Mouse (Mus musculus) E14TG2a.4 (cell line): Measurements from ENCODE around the gene Gtdc1.

Experiments
- H3K27me3 ChIP-seq: 2 replicates; pipeline ENCODE4 v1.6.1; 2014; ENCODE audit warnings: low read length, control low read depth; ENCODE audit not compliant: insufficient read depth
- H3K36me3 ChIP-seq: 2 replicates; pipeline ENCODE4 v1.6.1; 2014; ENCODE audit warnings: low read length, control low read depth; ENCODE audit not compliant: insufficient read depth
- H3K4me1 ChIP-seq: replicated peaks from 2 replicates; pipeline ENCODE4 v1.6.1; 2014; ENCODE audit warnings: low read depth, low read length, control low read depth
- H3K4me3 ChIP-seq: replicated peaks from 2 replicates; pipeline ENCODE4 v1.5.1; 2014; ENCODE audit warnings: mild to moderate bottlenecking, low read length
- H3K9me3 ChIP-seq: 2 replicates; pipeline ENCODE4 v1.6.1; 2014; ENCODE audit warnings: low read length, control low read depth
- CTCF ChIP-seq: conservative IDR thresholded peaks from 2 replicates; pipeline ENCODE4 v1.5.1; 2014; ENCODE audit warnings: low read length
- NANOG ChIP-seq: IDR thresholded peaks from 2 replicates; pipeline ENCODE4 v1.6.1; 2014; ENCODE audit warnings: borderline replicate concordance, low read length, mixed read lengths
- POU5F1 ChIP-seq: IDR thresholded peaks from 2 replicates; pipeline ENCODE4 v1.6.1; 2014; ENCODE audit warnings: low read length, borderline replicate concordance

Gtdc1 gene

DNA sequence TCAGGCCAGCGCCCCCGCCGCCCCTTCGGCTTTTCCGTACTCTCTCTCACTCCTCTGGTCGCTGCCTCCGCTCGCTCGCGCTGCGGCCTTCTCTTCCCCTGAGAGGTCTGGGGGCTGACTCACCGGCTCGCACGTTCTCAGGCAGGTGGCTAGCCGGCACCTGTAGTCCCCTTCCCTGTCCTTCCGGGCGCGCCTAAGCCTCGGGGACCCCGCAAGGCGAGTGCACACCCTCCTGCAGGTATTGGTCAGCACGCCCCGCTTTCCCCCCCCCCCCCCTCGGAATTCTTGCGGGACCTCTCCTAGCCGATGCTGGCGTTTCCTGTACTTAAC is at the start of gene Gtdc1:
TSS of gene Gtdc1 (minus strand) at position 176 of the 330 bp plus-strand sequence.
- Histone ChIP-seq H3K36me3 (no peaks in the 10 kb centered on the region), H3K4me1 (peaks cover 15% of the 10 kb centered on the region; the same call in 1 of the 2 replicates), H3K9me3 (no peaks in the 10 kb centered on the region), H3K4me3 (peak within 1 kb of the TSS; percentile 88), H3K27me3 (no peaks in the 10 kb centered on the region)
- TF ChIP-seq NANOG = no peak
- no peak for TF ChIP-seq POU5F1
- TF ChIP-seq CTCF = no peak

DNA sequence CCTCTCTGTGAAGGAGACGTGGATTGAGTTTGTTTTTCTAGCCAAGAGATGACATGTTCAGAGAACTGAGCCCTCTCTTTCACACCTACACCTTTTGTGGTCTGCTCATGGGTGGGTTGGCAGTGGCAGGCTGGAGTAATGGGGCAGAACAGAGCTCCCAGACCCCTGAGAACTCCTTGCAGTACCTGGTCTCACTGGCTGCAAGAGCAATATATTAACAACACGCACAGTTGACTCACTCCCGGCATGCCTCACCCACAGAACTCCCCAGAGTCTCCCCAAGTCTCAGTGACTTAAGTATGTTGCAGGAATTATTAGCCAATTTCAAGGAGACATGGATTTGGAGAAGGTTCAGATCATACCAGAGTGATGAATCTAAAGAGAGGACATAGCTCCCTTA is 49.6 kb upstream of the Gtdc1 start:
- Histone ChIP-seq H3K27me3 (peaks cover 39% of the 10 kb centered on the region), H3K4me1 (peaks cover 14% of the 10 kb centered on the region), H3K4me3 (no peak overlapping the region), H3K36me3 (no peaks in the 10 kb centered on the region), H3K9me3 (no peaks in the 10 kb centered on the region)
- no peak for TF ChIP-seq NANOG
- TF ChIP-seq CTCF = no peak
- no peak for TF ChIP-seq POU5F1

DNA sequence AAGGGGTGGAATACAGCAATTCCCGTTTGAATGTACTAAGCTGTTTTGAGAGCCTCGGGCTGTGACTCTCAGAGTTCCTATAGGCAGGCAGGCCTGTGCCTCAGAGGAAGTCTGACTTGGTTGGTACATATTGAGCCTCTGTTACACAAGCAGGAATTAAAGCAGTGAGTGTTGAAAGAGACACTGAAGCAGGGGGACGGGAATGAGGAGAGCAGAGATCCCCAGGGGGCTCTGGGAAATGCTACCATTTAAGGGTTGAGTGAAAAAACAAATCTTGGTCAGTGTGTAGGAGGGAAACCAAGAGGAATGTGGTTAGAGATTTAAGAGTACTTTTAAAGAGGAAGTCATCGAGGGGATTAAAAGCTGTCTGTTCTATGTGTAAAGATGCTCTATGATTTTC is 49.0 kb upstream of the Gtdc1 start:
- no peak for TF ChIP-seq CTCF
- TF ChIP-seq POU5F1 = no peak
- TF ChIP-seq NANOG = no peak
- Histone ChIP-seq H3K27me3 (peaks cover 37% of the 10 kb centered on the region), H3K4me1 (peaks cover 16% of the 10 kb centered on the region), H3K36me3 (no peaks in the 10 kb centered on the region), H3K9me3 (no peaks in the 10 kb centered on the region), H3K4me3 (no peak overlapping the region)

DNA sequence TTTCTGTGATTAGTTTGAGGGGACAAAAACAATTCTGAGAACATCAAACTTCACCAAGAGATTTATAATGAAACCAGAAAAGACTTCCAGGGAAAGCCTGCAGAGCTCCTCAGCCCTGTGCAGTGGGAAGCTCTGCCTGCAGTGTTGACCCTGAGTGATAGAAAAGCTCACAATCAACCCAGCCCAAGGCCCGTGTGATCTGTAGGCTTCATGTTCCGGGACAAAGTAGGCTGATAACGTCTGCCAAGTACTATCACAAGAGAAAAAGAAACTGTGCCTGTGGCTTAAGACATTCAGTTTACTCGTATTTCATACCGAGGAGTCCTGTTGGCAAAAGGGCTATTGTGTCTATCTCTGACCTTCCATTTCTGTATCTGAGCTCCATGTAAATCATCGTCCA is 46.4 kb upstream of the Gtdc1 start:
- no peak for TF ChIP-seq POU5F1
- TF ChIP-seq CTCF = no peak
- TF ChIP-seq NANOG = no peak
- Histone ChIP-seq H3K4me1 (peaks cover 17% of the 10 kb centered on the region), H3K27me3 (peaks cover 16% of the 10 kb centered on the region), H3K4me3 (no peak overlapping the region), H3K9me3 (no peaks in the 10 kb centered on the region), H3K36me3 (no peaks in the 10 kb centered on the region)

DNA sequence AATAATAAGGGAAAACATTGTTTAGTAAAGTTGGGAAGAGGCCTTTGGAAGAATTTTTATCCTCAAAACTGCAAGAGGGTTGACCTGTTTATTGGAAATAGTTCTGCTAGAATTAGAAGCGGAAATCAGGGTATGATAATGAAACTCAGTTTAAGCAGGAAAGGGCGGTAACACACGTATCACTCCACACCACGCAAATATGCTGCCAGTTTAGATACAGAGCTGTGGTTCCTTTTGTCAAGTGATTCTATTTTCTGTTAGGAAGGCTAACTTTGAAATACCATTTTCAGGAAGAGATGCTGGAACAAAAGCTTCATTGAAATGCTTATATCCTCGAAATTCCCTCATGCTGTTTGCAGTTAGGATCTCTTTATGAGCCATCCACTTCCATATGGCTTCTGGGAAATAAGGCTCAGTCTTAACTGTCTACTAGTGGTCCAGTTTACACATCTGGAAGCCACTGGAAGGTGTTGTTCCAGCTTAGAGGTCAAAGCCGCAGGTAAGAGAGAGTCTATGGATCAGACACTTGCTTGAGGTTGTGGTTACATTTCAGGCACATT is 42.7 kb upstream of the Gtdc1 start:
- Histone ChIP-seq H3K27me3 (0 out of 2 replicates have a peak, but pooled peaks cover 5% of the 10 kb centered on the region), H3K36me3 (no peaks in the 10 kb centered on the region), H3K9me3 (no peaks in the 10 kb centered on the region), H3K4me1 (peaks cover 17% of the 10 kb centered on the region), H3K4me3 (no peak overlapping the region)
- TF ChIP-seq NANOG (peak; percentile 73; the same call in 1 of the 2 replicates), POU5F1 (no peak)

DNA sequence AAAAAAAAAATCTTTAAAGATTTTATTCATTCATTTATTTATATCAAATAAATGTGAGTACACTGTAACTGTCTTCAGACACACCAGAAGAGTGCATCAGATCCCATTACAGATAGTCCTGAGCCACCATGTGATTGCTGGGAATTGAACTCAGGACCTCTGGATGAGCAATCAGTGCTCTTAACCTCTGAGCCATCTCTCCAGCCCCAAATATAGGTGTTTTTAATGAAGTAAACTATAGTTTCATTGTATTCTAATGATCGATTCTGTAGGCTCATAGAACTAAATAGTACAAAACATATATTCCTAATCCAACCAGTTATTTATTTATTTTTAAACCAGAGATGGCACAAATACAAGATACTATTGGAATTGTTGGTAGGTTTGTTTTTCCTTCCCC is 42.2 kb upstream of the Gtdc1 start:
- Histone ChIP-seq H3K27me3 (0 out of 2 replicates have a peak, but pooled peaks cover 4% of the 10 kb centered on the region), H3K36me3 (no peaks in the 10 kb centered on the region), H3K4me3 (no peak overlapping the region), H3K9me3 (no peaks in the 10 kb centered on the region), H3K4me1 (peaks cover 17% of the 10 kb centered on the region)
- TF ChIP-seq NANOG (no peak), POU5F1 (no peak), CTCF (no peak)

DNA sequence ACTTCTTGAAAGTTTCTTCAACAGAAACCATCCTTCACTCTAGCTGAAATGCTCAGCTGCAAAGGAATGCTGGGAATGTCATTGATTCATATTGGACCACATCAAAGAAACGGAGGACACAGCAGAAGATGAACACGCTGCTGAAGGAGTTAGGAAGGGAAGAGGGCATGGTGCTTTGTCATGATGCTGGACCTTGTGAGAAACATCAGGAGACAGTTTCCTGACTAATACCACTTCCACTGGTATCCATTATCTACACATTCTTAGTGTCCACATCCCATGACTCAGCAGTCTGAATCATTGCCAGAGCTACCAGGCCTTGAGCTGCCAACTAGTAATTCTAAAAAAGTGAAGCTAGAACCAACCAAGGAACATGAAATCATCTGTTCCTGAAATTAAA is 41.8 kb upstream of the Gtdc1 start:
- Histone ChIP-seq H3K36me3 (no peaks in the 10 kb centered on the region), H3K27me3 (no peaks in the 10 kb centered on the region)

DNA sequence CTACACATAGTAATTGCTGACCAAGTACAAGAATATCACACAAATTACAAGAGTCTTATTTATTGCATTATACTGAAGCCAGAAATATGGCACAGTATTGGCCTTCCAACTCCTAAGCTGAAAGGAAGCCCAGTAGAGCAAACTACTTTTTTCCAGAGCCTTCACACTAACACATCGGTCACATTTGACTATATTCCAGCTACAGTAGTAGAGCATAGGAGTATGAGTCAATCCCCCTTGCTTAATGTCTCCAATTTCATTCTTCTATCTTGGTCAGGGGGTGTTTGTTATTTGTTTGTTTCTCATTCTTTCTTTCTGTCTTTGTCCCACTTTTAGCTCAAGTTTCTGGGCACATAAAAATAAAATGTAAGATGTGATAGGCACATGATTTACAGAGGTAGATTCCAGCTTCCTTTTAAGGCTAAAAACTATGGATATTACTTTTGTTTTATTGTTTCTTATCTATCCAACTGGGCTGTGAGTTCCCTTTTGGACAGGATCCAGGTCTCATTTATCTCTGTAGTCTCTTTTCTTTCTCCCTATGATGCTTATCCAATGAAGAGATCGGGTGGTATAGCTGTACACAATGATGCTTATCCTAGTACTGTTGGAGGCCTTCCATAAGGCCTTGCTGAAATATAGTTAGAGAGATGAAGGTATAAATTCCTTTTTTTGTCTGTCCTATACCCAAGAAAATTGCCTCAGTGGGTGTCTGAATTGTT is 38.5 kb upstream of the Gtdc1 start:
- H3K27me3 ChIP-seq = no peaks in the 10 kb centered on the region
- no peak for TF ChIP-seq CTCF
- TF ChIP-seq POU5F1 = no peak
- TF ChIP-seq NANOG = no peak
- no peak overlapping the region for H3K4me3 ChIP-seq
- H3K9me3 ChIP-seq = no peaks in the 10 kb centered on the region
- H3K4me1 ChIP-seq = peaks cover 10% of the 10 kb centered on the region
- H3K36me3 ChIP-seq = no peaks in the 10 kb centered on the region

More for the DNA sequence above, 41.8 kb upstream of the Gtdc1 start:
- TF ChIP-seq POU5F1 (no peak), CTCF (no peak), NANOG (no peak)
- Histone ChIP-seq H3K4me3 (no peak overlapping the region), H3K9me3 (no peaks in the 10 kb centered on the region), H3K4me1 (peaks cover 17% of the 10 kb centered on the region)

DNA sequence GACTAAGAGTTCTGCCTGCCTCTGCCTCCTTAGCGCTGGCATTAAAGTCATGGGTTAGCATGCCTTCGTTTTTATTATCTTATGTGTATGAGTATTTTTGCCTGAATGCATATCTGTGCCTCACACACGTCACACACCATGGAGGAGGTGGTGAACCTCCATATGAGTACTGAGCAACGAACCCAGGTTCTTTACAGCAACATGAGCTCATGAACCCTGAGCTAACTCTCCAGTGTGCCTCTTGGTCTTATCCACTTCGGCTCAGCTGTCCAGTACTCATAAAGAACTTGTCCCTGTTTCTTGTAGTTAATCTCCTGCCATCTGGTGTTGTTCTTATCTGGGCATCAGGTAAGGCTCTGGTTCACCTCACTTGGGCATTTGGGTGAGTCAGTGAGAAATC is 35.2 kb upstream of the Gtdc1 start:
- Histone ChIP-seq H3K9me3 (no peaks in the 10 kb centered on the region), H3K4me1 (no peaks in the 10 kb centered on the region), H3K4me3 (no peak overlapping the region), H3K36me3 (no peaks in the 10 kb centered on the region), H3K27me3 (no peaks in the 10 kb centered on the region)
- TF ChIP-seq CTCF = no peak
- TF ChIP-seq NANOG = no peak
- TF ChIP-seq POU5F1 = no peak
